Mouse (Mus musculus) olfactory bulb, adult 2 months (tissue): ENCODE data around the gene AW011738.

Source experiments
- CTCF ChIP-seq: fragments of 200-500 bp; IDR thresholded peaks from 2 replicates; pipeline ENCODE4 v1.5.1; 2012; ENCODE audit warnings: low read depth, mild to moderate bottlenecking, low read length, moderate library complexity; ENCODE audit not compliant: insufficient read depth
- POLR2A ChIP-seq: fragments of 200-500 bp; IDR thresholded peaks from 2 replicates; pipeline ENCODE4 v1.6.1; 2012; ENCODE audit warnings: mild to moderate bottlenecking, low read depth, low read length, moderate library complexity; ENCODE audit not compliant: insufficient read depth

DNA sequence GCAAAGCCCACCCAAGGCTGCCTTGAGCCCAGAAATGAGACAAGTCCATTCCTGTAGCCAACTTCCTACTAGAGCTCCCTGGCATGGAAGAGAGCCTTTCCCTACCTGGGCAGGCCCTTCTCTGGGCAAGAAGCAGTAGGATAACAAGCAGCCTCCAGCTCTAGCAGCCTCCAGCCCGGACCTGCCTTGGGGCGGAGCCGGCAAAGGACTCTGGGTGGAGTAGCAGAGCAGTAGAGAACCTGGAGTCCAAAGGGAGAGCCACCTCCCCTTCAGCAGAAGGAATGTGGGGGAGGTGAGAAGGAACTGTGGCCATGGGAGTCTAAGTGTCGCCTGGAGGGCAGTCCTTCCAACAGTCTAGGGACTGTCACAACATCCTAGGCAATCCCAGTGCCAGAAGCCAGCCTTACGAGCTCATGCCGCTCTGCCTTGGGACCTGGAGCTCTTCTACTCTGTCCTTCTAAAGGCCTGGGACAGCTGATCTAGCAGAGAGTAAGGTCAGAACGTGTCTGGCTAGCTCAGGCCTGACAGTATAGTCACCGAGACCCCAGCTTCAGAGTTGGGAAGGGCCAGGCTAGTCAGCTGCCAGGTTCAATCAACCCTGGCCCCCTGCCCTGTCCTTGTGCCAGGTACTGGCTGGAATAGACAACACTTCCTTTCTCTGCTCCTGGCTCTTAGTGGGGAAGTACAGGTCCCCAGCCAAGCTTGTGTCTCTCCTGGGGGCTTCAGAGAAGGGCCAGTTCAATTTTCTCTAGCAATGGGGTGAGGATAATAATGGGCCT, 10.5 kb upstream of the AW011738 start:
- TF ChIP-seq POLR2A (no peak), CTCF (no peak)
